In genomic region chr9:108267691-108268090, GRCm38 (mm10) we compare ENCODE assay signal across 12 mouse cellular contexts. TPM values are rescaled to one million over a fixed set of nuclear protein-coding genes. Genes with fewer than 3 reads are reported as not detected.
DNase-seq lines count a peak whose midpoint lies in the region; ATAC-seq and TF ChIP-seq lines count a peak whose summit lies in the region.
"Had no signal": no experiment of that assay in that cellular context is flagged by ENCODE, and none has a peak within 500 bp of the region (broad histone marks: within the 10 kb centered on the region; RNA-seq: fewer than 3 reads in every experiment).

No protein-coding gene starts in this region.

- H3K36me3 ChIP-seq in lung, embryonic 14.5 days (ENCODE audit: insufficient read depth): no peaks in the 10 kb centered on the region
- no peaks in the 10 kb centered on the region for H3K36me3 ChIP-seq in heart, embryonic 10.5 days
- H3K36me3 ChIP-seq in lung, embryonic 16.5 days (ENCODE audit: control insufficient read depth, insufficient read depth, low read length): no peaks in the 10 kb centered on the region
- H3K36me3 ChIP-seq in midbrain, embryonic 11.5 days (ENCODE audit: control insufficient read depth, insufficient read depth, low read length): no peaks in the 10 kb centered on the region

- H3K9ac ChIP-seq in lung, embryonic 14.5 days: no peak overlapping the region
- no peak overlapping the region for H3K9ac ChIP-seq in lung, embryonic 16.5 days (ENCODE audit: low read length)
- no peak overlapping the region for H3K9ac ChIP-seq in midbrain, embryonic 11.5 days (ENCODE audit: low read length)
- H3K9ac ChIP-seq: liver, postnatal 0 days had no signal

- H3K9me3 ChIP-seq in lung, embryonic 14.5 days (ENCODE audit: low read depth, low read length): no peaks in the 10 kb centered on the region
- no peaks in the 10 kb centered on the region for H3K9me3 ChIP-seq in heart, embryonic 10.5 days
- H3K9me3 ChIP-seq in lung, embryonic 16.5 days (ENCODE audit: control insufficient read depth, low read length): no peaks in the 10 kb centered on the region
- H3K9me3 ChIP-seq in midbrain, embryonic 11.5 days (ENCODE audit: control insufficient read depth, low read length): no peaks in the 10 kb centered on the region

- no peak overlapping the region for H3K4me2 ChIP-seq in lung, embryonic 14.5 days
- H3K4me2 ChIP-seq in lung, embryonic 16.5 days (ENCODE audit: low read depth, low read length): no peak overlapping the region
- H3K4me2 ChIP-seq in midbrain, embryonic 11.5 days: no peak overlapping the region

- WGBS in lung, embryonic 14.5 days: 56% methylated on average over 7 of the region's 7 CpGs
- 57% methylated on average over 7 of the region's 7 CpGs for WGBS in lung, adult 2 months
- WGBS in heart, embryonic 10.5 days: 63% methylated on average over 7 of the region's 7 CpGs
- 43% methylated on average over 7 of the region's 7 CpGs for WGBS in lung, embryonic 16.5 days
- WGBS in midbrain, embryonic 11.5 days: 91% methylated on average over 7 of the region's 7 CpGs

- intact Hi-C loops in left cerebral cortex, adult 2 months (cut with DNase I): no loop called here

- no peaks in the 10 kb centered on the region for H3K27me3 ChIP-seq in lung, embryonic 14.5 days (ENCODE audit: insufficient read depth, low read length)
- no peaks in the 10 kb centered on the region for H3K27me3 ChIP-seq in heart, embryonic 10.5 days (ENCODE audit: insufficient read depth, poor library complexity, severe bottlenecking)
- no peaks in the 10 kb centered on the region for H3K27me3 ChIP-seq in lung, embryonic 16.5 days (ENCODE audit: control insufficient read depth, insufficient read depth, low read depth, low read length)
- no peaks in the 10 kb centered on the region for H3K27me3 ChIP-seq in midbrain, embryonic 11.5 days (ENCODE audit: control insufficient read depth, insufficient read depth, low read length)

- TF ChIP-seq CTCF in lung, embryonic 14.5 days (IDR thresholded peaks at IDR 0.05; ENCODE audit: low read depth): no peak
- TF ChIP-seq CTCF in lung, adult 2 months (IDR thresholded peaks at IDR 0.05; ENCODE audit: insufficient read depth, low read length): no peak
- TF ChIP-seq CTCF in left cerebral cortex, adult 2 months (IDR thresholded peaks at IDR 0.05): no peak

- H3K27ac ChIP-seq in lung, embryonic 14.5 days (ENCODE audit: low read depth): peak overlapping the region; percentile 18; the same call in 1 of the 2 replicates
- H3K27ac ChIP-seq in heart, embryonic 10.5 days: peak overlapping the region; percentile 32
- H3K27ac ChIP-seq in lung, embryonic 16.5 days (ENCODE audit: low read length): peak overlapping the region; percentile 51
- H3K27ac ChIP-seq in midbrain, embryonic 11.5 days (ENCODE audit: low read depth, low read length): no peak overlapping the region
- no peak overlapping the region for H3K27ac ChIP-seq in left cerebral cortex, adult 2 months

- no peak for TF ChIP-seq POLR2A in lung, adult 2 months (IDR thresholded peaks at IDR 0.05; ENCODE audit: borderline replicate concordance, extremely low read depth, low read depth, low read length)

- peak; percentile 34 for DNase-seq in lung, embryonic 14.5 days
- no peak for DNase-seq in lung, adult 2 months
- DNase-seq in heart, embryonic 10.5 days (ENCODE audit: low spot score): no peak
- peak; percentile 74 for DNase-seq in urinary bladder, postnatal 14 days (ENCODE audit: low spot score)
- DNase-seq in midbrain, embryonic 11.5 days (ENCODE audit: low spot score, missing footprints): no peak
- no peak for DNase-seq in left cerebral cortex, adult 2 months (ENCODE audit: extremely low spot score in 1 of 2, low spot score in 2 of 2)
- DNase-seq: adrenal gland, adult 8-10 months; cerebellum, postnatal 36 days; liver, postnatal 0 days; thymus, adult 18-20 months had no signal

- no peak for ATAC-seq in lung, embryonic 14.5 days (ENCODE audit: insufficient read depth)
- ATAC-seq in lung, embryonic 16.5 days (ENCODE audit: low read depth): no peak
- ATAC-seq in midbrain, embryonic 11.5 days (ENCODE audit: low FRiP score): no peak
- ATAC-seq: inflammation-experienced regulatory T-cells, adult 6 months; liver, postnatal 0 days had no signal

- H3K4me3 ChIP-seq in lung, embryonic 14.5 days (ENCODE audit: low read depth, low read length): no peak overlapping the region
- H3K4me3 ChIP-seq in lung, adult 2 months (replicated peaks; ENCODE audit: extremely low read depth, low read depth, low read length): no peak overlapping the region
- H3K4me3 ChIP-seq in heart, embryonic 10.5 days: no peak overlapping the region
- no peak overlapping the region for H3K4me3 ChIP-seq in lung, embryonic 16.5 days (ENCODE audit: low read length)
- no peak overlapping the region for H3K4me3 ChIP-seq in midbrain, embryonic 11.5 days (ENCODE audit: low read depth, low read length)
- H3K4me3 ChIP-seq in left cerebral cortex, adult 2 months: no peak overlapping the region

- peaks cover 20% of the 10 kb centered on the region for H3K4me1 ChIP-seq in lung, embryonic 14.5 days (ENCODE audit: insufficient read depth)
- H3K4me1 ChIP-seq in lung, adult 2 months (ENCODE audit: control insufficient read depth, insufficient read depth, low read length): peaks cover 5% of the 10 kb centered on the region
- H3K4me1 ChIP-seq in heart, embryonic 10.5 days: peaks cover 57% of the 10 kb centered on the region
- peaks cover 32% of the 10 kb centered on the region for H3K4me1 ChIP-seq in lung, embryonic 16.5 days (replicated peaks; ENCODE audit: control insufficient read depth, insufficient read depth, low read length)
- peaks cover 7% of the 10 kb centered on the region for H3K4me1 ChIP-seq in midbrain, embryonic 11.5 days (ENCODE audit: control insufficient read depth, insufficient read depth, low read length)

RNA-seq across cellular contexts. Expression of gene Dag1, which starts 3.9 kb away (rescaled TPM):
- polyA plus RNA-seq in lung, embryonic 14.5 days (2014; fragmentation: Nextera tagmentation; extraction: Ambion mirVana): 102 and 106 TPM in 2 replicates
- 125 and 170 TPM in 2 replicates for polyA plus RNA-seq in lung, adult 2 months (2012; rRNA removed)
- polyA plus RNA-seq in heart, embryonic 10.5 days (2016; fragmentation: Nextera tagmentation; extraction: Ambion mirVana): 128 and 197 TPM in 2 replicates
- polyA plus RNA-seq in lung, embryonic 16.5 days (2015; fragmentation: Nextera tagmentation; extraction: Ambion mirVana): 124 and 141 TPM in 2 replicates
- 48.8 and 55.2 TPM in 2 replicates for polyA plus RNA-seq in midbrain, embryonic 11.5 days (2014; fragmentation: Nextera tagmentation; extraction: Ambion mirVana)
- 10 to 100 TPM; 77.4 to 77.5 TPM for total RNA-seq in left cerebral cortex, adult 2 months (2021)

RNA-seq across cellular contexts. Expression of gene Nicn1, which starts 22.5 kb away (rescaled TPM):
- 33.1 and 34.3 TPM in 2 replicates for polyA plus RNA-seq in lung, embryonic 14.5 days (2014; fragmentation: Nextera tagmentation; extraction: Ambion mirVana)
- 15.1 and 21.4 TPM in 2 replicates for polyA plus RNA-seq in lung, adult 2 months (2012; rRNA removed)
- 21.4 and 24.2 TPM in 2 replicates for polyA plus RNA-seq in heart, embryonic 10.5 days (2016; fragmentation: Nextera tagmentation; extraction: Ambion mirVana)
- 36.8 and 41.6 TPM in 2 replicates for polyA plus RNA-seq in lung, embryonic 16.5 days (2015; fragmentation: Nextera tagmentation; extraction: Ambion mirVana)
- 61.2 and 64.0 TPM in 2 replicates for polyA plus RNA-seq in midbrain, embryonic 11.5 days (2014; fragmentation: Nextera tagmentation; extraction: Ambion mirVana)
- total RNA-seq in left cerebral cortex, adult 2 months (2021): 100 to 1,000 TPM; 122 to 130 TPM

RNA-seq across cellular contexts. Expression of gene Amt, which starts 29.0 kb away (rescaled TPM):
- polyA plus RNA-seq in lung, embryonic 14.5 days (2014; fragmentation: Nextera tagmentation; extraction: Ambion mirVana): 20.9 and 21.3 TPM in 2 replicates
- polyA plus RNA-seq in lung, adult 2 months (2012; rRNA removed): 7.0 and 13.3 TPM in 2 replicates
- polyA plus RNA-seq in heart, embryonic 10.5 days (2016; fragmentation: Nextera tagmentation; extraction: Ambion mirVana): 15.3 and 16.1 TPM in 2 replicates
- polyA plus RNA-seq in lung, embryonic 16.5 days (2015; fragmentation: Nextera tagmentation; extraction: Ambion mirVana): 19.1 and 21.9 TPM in 2 replicates
- 24.2 and 27.1 TPM in 2 replicates for polyA plus RNA-seq in midbrain, embryonic 11.5 days (2014; fragmentation: Nextera tagmentation; extraction: Ambion mirVana)
- 10 to 100 TPM; 32.1 to 38.0 TPM for total RNA-seq in left cerebral cortex, adult 2 months (2021)

RNA-seq across cellular contexts. Expression of gene Rhoa, which starts 38.2 kb away (rescaled TPM):
- 321 and 332 TPM in 2 replicates for polyA plus RNA-seq in lung, embryonic 14.5 days (2014; fragmentation: Nextera tagmentation; extraction: Ambion mirVana)
- 167 and 313 TPM in 2 replicates for polyA plus RNA-seq in lung, adult 2 months (2012; rRNA removed)
- polyA plus RNA-seq in heart, embryonic 10.5 days (2016; fragmentation: Nextera tagmentation; extraction: Ambion mirVana): 277 and 285 TPM in 2 replicates
- 531 and 556 TPM in 2 replicates for polyA plus RNA-seq in lung, embryonic 16.5 days (2015; fragmentation: Nextera tagmentation; extraction: Ambion mirVana)
- polyA plus RNA-seq in midbrain, embryonic 11.5 days (2014; fragmentation: Nextera tagmentation; extraction: Ambion mirVana): 278 and 298 TPM in 2 replicates
- 100 to 1,000 TPM; 154 to 159 TPM for total RNA-seq in left cerebral cortex, adult 2 months (2021)

RNA-seq across cellular contexts. Expression of gene Tcta, which starts 38.3 kb away (rescaled TPM):
- polyA plus RNA-seq in lung, embryonic 14.5 days (2014; fragmentation: Nextera tagmentation; extraction: Ambion mirVana): 20.1 and 24.9 TPM in 2 replicates
- 64.1 and 75.8 TPM in 2 replicates for polyA plus RNA-seq in lung, adult 2 months (2012; rRNA removed)
- 28.2 and 30.3 TPM in 2 replicates for polyA plus RNA-seq in heart, embryonic 10.5 days (2016; fragmentation: Nextera tagmentation; extraction: Ambion mirVana)
- 38.0 and 41.8 TPM in 2 replicates for polyA plus RNA-seq in lung, embryonic 16.5 days (2015; fragmentation: Nextera tagmentation; extraction: Ambion mirVana)
- polyA plus RNA-seq in midbrain, embryonic 11.5 days (2014; fragmentation: Nextera tagmentation; extraction: Ambion mirVana): 30.8 and 34.6 TPM in 2 replicates
- 10 to 100 TPM; 29.3 to 35.4 TPM for total RNA-seq in left cerebral cortex, adult 2 months (2021)

Comparison
In these comparisons a context has a peak if more than half of its experiments do, and no peak if none do; other contexts are left out.
1. DNase-seq: peak in lung, embryonic 14.5 days (single experiment) and urinary bladder, postnatal 14 days (single experiment); none in lung, adult 2 months (single experiment), heart, embryonic 10.5 days (single experiment), midbrain, embryonic 11.5 days (single experiment) and left cerebral cortex, adult 2 months (0 of 2).
2. H3K27ac ChIP-seq: peak in lung, embryonic 14.5 days (single experiment), heart, embryonic 10.5 days (single experiment) and lung, embryonic 16.5 days (single experiment); none in midbrain, embryonic 11.5 days (single experiment) and left cerebral cortex, adult 2 months (single experiment).